8 mouse cellular contexts compared by ENCODE assay signal in the genomic region with DNA sequence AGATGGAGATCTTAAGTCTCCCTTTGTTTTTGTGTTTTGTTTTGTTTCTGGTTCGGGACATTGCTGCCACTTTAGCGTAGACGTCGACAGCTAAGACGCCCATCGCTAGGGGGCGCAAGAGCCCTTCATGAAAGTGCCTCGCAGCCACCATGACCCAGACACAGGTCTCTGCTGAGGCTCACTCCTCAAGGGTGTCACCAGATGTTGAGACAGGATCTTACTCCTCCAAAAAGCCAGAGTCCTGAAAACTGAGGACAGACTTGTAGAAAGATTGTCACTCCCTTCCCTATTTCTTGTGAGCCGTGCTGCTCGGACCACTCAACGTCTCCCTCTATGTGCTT.
DNase-seq lines count a peak whose midpoint lies in the region; ATAC-seq and TF ChIP-seq lines count a peak whose summit lies in the region.

No protein-coding gene starts in this region.

- H3K79me2 ChIP-seq in liver, adult 2 months (ENCODE audit: control insufficient read depth, insufficient read depth, low read length), result no peaks in the 10 kb centered on the region

- TF ChIP-seq POLR2A in brain, embryonic 14.5 days (IDR thresholded peaks at IDR 0.05; ENCODE audit: borderline replicate concordance, extremely low read depth, insufficient read depth, insufficient read length, poor library complexity, severe bottlenecking), result no peak
- TF ChIP-seq POLR2A in liver, adult 2 months (IDR thresholded peaks at IDR 0.05; ENCODE audit: extremely low read depth, insufficient read depth, low read length), result no peak

- peak; percentile 98 for TF ChIP-seq CTCF in brain, embryonic 14.5 days (IDR thresholded peaks at IDR 0.05; ENCODE audit: borderline replicate concordance, extremely low read depth, insufficient read depth, insufficient read length)
- peak; percentile 94 for TF ChIP-seq CTCF in kidney, postnatal 0 days (IDR thresholded peaks at IDR 0.05; ENCODE audit: low read depth)
- TF ChIP-seq CTCF in liver, adult 2 months (IDR thresholded peaks at IDR 0.05; ENCODE audit: low read depth, low read length), result peak; percentile 96

- peak overlapping the region; percentile 52 for H3K4me3 ChIP-seq in heart, embryonic 13.5 days
- peak overlapping the region; percentile 29 for H3K4me3 ChIP-seq in kidney, postnatal 0 days (replicated peaks; ENCODE audit: low read depth, low read length)
- H3K4me3 ChIP-seq in liver, adult 2 months (ENCODE audit: insufficient read depth, low read depth, low read length), result peak overlapping the region; percentile 7; the same call in 1 of the 2 replicates

- peak overlapping the region; percentile 79 for H3K9ac ChIP-seq in heart, embryonic 13.5 days
- no peak overlapping the region for H3K9ac ChIP-seq in kidney, postnatal 0 days (ENCODE audit: low read depth, low read length)
- H3K9ac ChIP-seq in liver, adult 2 months (ENCODE audit: low read depth, low read length), result peak overlapping the region; percentile 60

- 9% methylated on average over 11 of the region's 11 CpGs for WGBS in heart, embryonic 13.5 days
- 9% methylated on average over 11 of the region's 11 CpGs for WGBS in kidney, postnatal 0 days
- 16% methylated on average over 11 of the region's 11 CpGs for WGBS in liver, adult 2 months

- H3K9me3 ChIP-seq in heart, embryonic 13.5 days, result no peaks in the 10 kb centered on the region
- H3K9me3 ChIP-seq in kidney, postnatal 0 days (replicated peaks; ENCODE audit: low read length), result no peaks in the 10 kb centered on the region

- H3K27me3 ChIP-seq in heart, embryonic 13.5 days (replicated peaks), result peaks cover 4% of the 10 kb centered on the region; the same call in 1 of the 2 replicates
- no peaks in the 10 kb centered on the region for H3K27me3 ChIP-seq in kidney, postnatal 0 days (ENCODE audit: insufficient read depth, low read length)
- no peaks in the 10 kb centered on the region for H3K27me3 ChIP-seq in liver, adult 2 months (ENCODE audit: control insufficient read depth, insufficient read depth, low read length)

- no peak; the same call in 1 of the 2 replicates for ATAC-seq in heart, embryonic 13.5 days (ENCODE audit: extremely low read depth, insufficient number of reproducible peaks, low FRiP score, low TSS enrichment)
- ATAC-seq in kidney, postnatal 0 days (replicated peaks; ENCODE audit: low FRiP score, low read depth), result peak; percentile 69

- no peaks in the 10 kb centered on the region for H3K36me3 ChIP-seq in heart, embryonic 13.5 days
- H3K36me3 ChIP-seq in kidney, postnatal 0 days (ENCODE audit: insufficient read depth, low read length), result no peaks in the 10 kb centered on the region
- H3K36me3 ChIP-seq in liver, adult 2 months (ENCODE audit: control insufficient read depth, insufficient read depth, low read length), result no peaks in the 10 kb centered on the region

- no peak overlapping the region for H3K27ac ChIP-seq in heart, embryonic 13.5 days (replicated peaks)
- H3K27ac ChIP-seq in kidney, postnatal 0 days, result no peak overlapping the region
- no peak overlapping the region for H3K27ac ChIP-seq in liver, adult 2 months (replicated peaks; ENCODE audit: insufficient read depth, low read depth, low read length)

- H3K4me2 ChIP-seq in heart, embryonic 13.5 days, result peak overlapping the region; percentile 77
- H3K4me2 ChIP-seq in kidney, postnatal 0 days (ENCODE audit: low read length), result peak overlapping the region; percentile 73

- peaks cover 19% of the 10 kb centered on the region; the same call in 1 of the 2 replicates for H3K4me1 ChIP-seq in heart, embryonic 13.5 days
- peaks cover 16% of the 10 kb centered on the region; the same call in 1 of the 2 replicates for H3K4me1 ChIP-seq in kidney, postnatal 0 days (replicated peaks; ENCODE audit: insufficient read depth, low read length)
- H3K4me1 ChIP-seq in liver, adult 2 months (ENCODE audit: control insufficient read depth, insufficient read depth, low read length), result no peaks in the 10 kb centered on the region

- DNase-seq in B cell, adult 2 months, result peak; percentile 14 to 27
- DNase-seq in brain, embryonic 14.5 days (ENCODE audit: low read depth), result peak; percentile 96
- DNase-seq in fibroblast of lung, adult 2 months (ENCODE audit: low read depth), result peak; percentile 36
- DNase-seq in kidney, postnatal 0 days (ENCODE audit: low spot score), result peak; percentile 93
- peak; percentile 62 for DNase-seq in liver, adult 2 months (ENCODE audit: extremely low read depth, low read depth, low spot score)
- peak; percentile 89 for DNase-seq in neural tube, embryonic 10.5 days (ENCODE audit: extremely low spot score, low spot score)
- DNase-seq in testis, postnatal 14 days (ENCODE audit: low spot score), result peak; percentile 73

Comparison
In these comparisons a context has a peak if more than half of its experiments do, and no peak if none do; other contexts are left out.
1. DNase-seq: peak in every context shown above with its lines; median percentile 96 in brain, embryonic 14.5 days; 93 in kidney, postnatal 0 days; 89 in neural tube, embryonic 10.5 days; 73 in testis, postnatal 14 days; 62 in liver, adult 2 months; 36 in fibroblast of lung, adult 2 months; 20 in B cell, adult 2 months.